Comparison of ENCODE assay signal across 9 mouse cellular contexts in the genomic region with DNA sequence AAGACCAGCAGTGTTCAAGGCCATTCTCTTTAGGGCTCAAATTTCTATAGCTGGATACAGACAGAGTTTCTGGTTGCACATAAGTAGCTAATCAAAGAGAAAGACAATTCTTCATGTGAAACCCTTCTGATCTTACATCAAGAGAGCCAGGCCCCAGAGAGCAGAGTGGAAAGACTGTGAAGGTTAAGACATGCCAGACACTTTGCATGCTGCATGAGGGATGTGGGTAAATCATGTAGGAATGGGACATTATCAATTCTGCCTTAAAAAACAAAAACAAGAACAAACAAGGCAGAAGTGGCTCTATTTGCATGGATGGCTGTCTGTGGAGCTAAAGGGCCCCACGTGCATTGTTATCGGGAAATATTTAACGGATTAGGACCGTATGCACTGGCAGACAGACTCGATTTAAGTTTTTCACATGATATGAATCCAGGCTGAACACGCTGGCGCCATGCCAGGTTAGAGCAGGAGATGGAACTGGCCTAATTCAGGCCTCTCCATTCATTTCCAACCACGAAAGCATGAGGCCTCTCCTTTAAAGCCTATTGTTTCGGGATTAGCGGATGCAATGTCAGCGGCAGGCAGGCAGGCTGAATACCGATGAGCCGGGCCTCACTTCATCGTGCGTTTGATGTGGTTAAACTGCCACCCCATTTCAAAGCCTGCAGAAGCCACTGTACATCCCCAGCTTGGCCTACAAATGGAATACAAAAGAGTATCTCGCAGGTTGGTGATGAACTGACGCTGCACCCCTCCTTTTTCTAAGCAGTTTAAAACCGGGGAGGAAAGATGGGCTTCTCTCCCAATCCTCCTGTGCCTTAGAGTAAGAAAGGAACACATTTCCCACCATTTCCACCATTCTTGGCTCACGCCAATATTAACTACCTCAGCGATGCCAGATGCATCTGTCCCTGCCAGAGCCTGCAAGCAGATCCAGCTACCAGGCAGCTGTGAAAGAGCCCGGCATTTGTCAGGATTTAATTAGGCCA.
DNase-seq lines count a peak whose midpoint lies in the region; ATAC-seq and TF ChIP-seq lines count a peak whose summit lies in the region.
"Had no signal": no experiment of that assay in that cellular context is flagged by ENCODE, and none has a peak within 500 bp of the region (broad histone marks: within the 10 kb centered on the region; RNA-seq: fewer than 3 reads in every experiment).

No protein-coding gene starts in this region.

- WGBS in heart, embryonic 10.5 days: 46% methylated on average over 21 of the region's 21 CpGs
- WGBS in olfactory bulb, adult 2 months: 56% methylated on average over 21 of the region's 21 CpGs

- H3K27ac ChIP-seq in heart, embryonic 10.5 days: peak overlapping the region; percentile 48; the same call in 1 of the 2 replicates
- 0 out of 2 replicates have a peak overlapping the region, but pooled peaks have one; percentile 26 for H3K27ac ChIP-seq in olfactory bulb, adult 2 months (ENCODE audit: insufficient read depth, low read depth, low read length)
- H3K27ac ChIP-seq: liver, embryonic 15.5 days had no signal

- ATAC-seq in megakaryocyte progenitor cell, adult 5-6 weeks (replicated peaks; ENCODE audit: poor library complexity): no peak

- DNase-seq in adrenal gland, postnatal 25 days: peak; percentile 47
- DNase-seq in adrenal gland, adult 18-20 months (ENCODE audit: low spot score in 2 of 2): no peak
- peak; percentile 69 for DNase-seq in right cerebral cortex, postnatal 10 days (ENCODE audit: low spot score in 2 of 2)
- DNase-seq in right cerebral cortex, postnatal 36 days (ENCODE audit: low spot score in 2 of 2): no peak
- no peak for DNase-seq in heart, embryonic 10.5 days (ENCODE audit: low spot score)
- DNase-seq in layer of hippocampus, adult 9-11 months: peak; percentile 46

- no peaks in the 10 kb centered on the region for H3K9me3 ChIP-seq in heart, embryonic 10.5 days
- H3K9me3 ChIP-seq: liver, embryonic 15.5 days had no signal

- H3K36me3 ChIP-seq in heart, embryonic 10.5 days: no peaks in the 10 kb centered on the region
- H3K36me3 ChIP-seq: liver, embryonic 15.5 days had no signal

- no peak for TF ChIP-seq POLR2A in olfactory bulb, adult 2 months (IDR thresholded peaks at IDR 0.05; ENCODE audit: insufficient read depth, low read depth, low read length)

- no peak overlapping the region for H3K4me3 ChIP-seq in heart, embryonic 10.5 days
- no peak overlapping the region for H3K4me3 ChIP-seq in olfactory bulb, adult 2 months (ENCODE audit: insufficient read depth, low read depth, low read length)
- H3K4me3 ChIP-seq: liver, embryonic 15.5 days had no signal

- no peak for TF ChIP-seq CTCF in olfactory bulb, adult 2 months (IDR thresholded peaks at IDR 0.05; ENCODE audit: insufficient read depth, low read depth, low read length)

- no peaks in the 10 kb centered on the region for H3K27me3 ChIP-seq in heart, embryonic 10.5 days (ENCODE audit: insufficient read depth, poor library complexity, severe bottlenecking)
- H3K27me3 ChIP-seq: liver, embryonic 15.5 days had no signal

- peaks cover 49% of the 10 kb centered on the region for H3K4me1 ChIP-seq in heart, embryonic 10.5 days
- H3K4me1 ChIP-seq in olfactory bulb, adult 2 months (ENCODE audit: control insufficient read depth, insufficient read depth, low read length): peaks cover 25% of the 10 kb centered on the region

Comparison
In these comparisons a context has a peak if more than half of its experiments do, and no peak if none do; other contexts are left out.
1. DNase-seq: peak in adrenal gland, postnatal 25 days (single experiment), right cerebral cortex, postnatal 10 days (2 of 2) and layer of hippocampus, adult 9-11 months (single experiment); none in adrenal gland, adult 18-20 months (0 of 2), right cerebral cortex, postnatal 36 days (0 of 2) and heart, embryonic 10.5 days (single experiment).